ENCODE assay signal across 7 mouse cellular contexts in genomic region chr13:63239877-63240671, GRCm38 (mm10).
DNase-seq lines count a peak whose midpoint lies in the region; ATAC-seq and TF ChIP-seq lines count a peak whose summit lies in the region.

No protein-coding gene starts in this region.

- ATAC-seq in limb, embryonic 15.5 days (ENCODE audit: insufficient number of reproducible peaks, low FRiP score, low TSS enrichment, low read depth) = peak; percentile 66
- ATAC-seq in midbrain, embryonic 16.5 days = peak; percentile 90

- H3K4me2 ChIP-seq in limb, embryonic 15.5 days = peak overlapping the region; percentile 69
- peak overlapping the region; percentile 68 for H3K4me2 ChIP-seq in midbrain, embryonic 16.5 days (ENCODE audit: low read length)

- DNase-seq in adrenal gland, adult (ENCODE audit: inconsistent age in 2 of 2, low spot score in 1 of 2) = peak; percentile 89 to 95
- DNase-seq in gastrocnemius, postnatal 4 days (ENCODE audit: low spot score in 2 of 2) = peak; percentile 66 to 86
- peak; percentile 82 for DNase-seq in kidney, adult 11 months
- DNase-seq in spleen, adult 2 months (ENCODE audit: low read depth in 1 of 2, low spot score in 2 of 2) = peak; percentile 40 to 84

- H3K36me3 ChIP-seq in limb, embryonic 15.5 days = peaks cover 3% of the 10 kb centered on the region; the same call in 1 of the 2 replicates
- H3K36me3 ChIP-seq in midbrain, embryonic 16.5 days (ENCODE audit: control insufficient read depth, insufficient read depth, low read length) = no peaks in the 10 kb centered on the region
- H3K36me3 ChIP-seq in spleen, adult 2 months (ENCODE audit: control insufficient read depth, insufficient read depth, low read length) = 0 out of 2 replicates have a peak, but pooled peaks cover 1% of the 10 kb centered on the region

- H3K9me3 ChIP-seq in limb, embryonic 15.5 days = no peaks in the 10 kb centered on the region
- H3K9me3 ChIP-seq in midbrain, embryonic 16.5 days (replicated peaks; ENCODE audit: control insufficient read depth, low read length, poor library complexity, severe bottlenecking) = no peaks in the 10 kb centered on the region

- WGBS in limb, embryonic 15.5 days = 0% methylated on average over 51 of the region's 51 CpGs
- under 1% methylated on average over 46 of the region's 51 CpGs for WGBS in midbrain, embryonic 16.5 days
- 1% methylated on average over 51 of the region's 51 CpGs for WGBS in spleen, adult 2 months

- peak overlapping the region; percentile 98 for H3K27ac ChIP-seq in cortical plate, adult 2 months (ENCODE audit: insufficient read depth, low read length)
- peak overlapping the region; percentile 98 for H3K27ac ChIP-seq in limb, embryonic 15.5 days
- H3K27ac ChIP-seq in midbrain, embryonic 16.5 days (ENCODE audit: low read length) = peak overlapping the region; percentile 79
- peak overlapping the region; percentile 92 for H3K27ac ChIP-seq in spleen, adult 2 months (ENCODE audit: insufficient read depth, low read length)

- TF ChIP-seq POLR2A in cortical plate, adult 2 months (IDR thresholded peaks at IDR 0.05; ENCODE audit: extremely low read depth, insufficient read depth, low read length) = peak; percentile 50; the same call in 1 of the 2 replicates
- TF ChIP-seq POLR2A in spleen, adult 2 months (IDR thresholded peaks at IDR 0.05; ENCODE audit: low read depth, low read length) = peak; percentile 77

- no peaks in the 10 kb centered on the region for H3K27me3 ChIP-seq in limb, embryonic 15.5 days
- H3K27me3 ChIP-seq in midbrain, embryonic 16.5 days (ENCODE audit: control insufficient read depth, insufficient read depth, low read depth, low read length) = no peaks in the 10 kb centered on the region
- no peaks in the 10 kb centered on the region for H3K27me3 ChIP-seq in spleen, adult 2 months (ENCODE audit: control insufficient read depth, insufficient read depth, low read length)

- H3K4me1 ChIP-seq in cortical plate, adult 2 months (ENCODE audit: control insufficient read depth, insufficient read depth, low read length) = peaks cover 4% of the 10 kb centered on the region; the same call in 1 of the 2 replicates
- peaks cover 32% of the 10 kb centered on the region for H3K4me1 ChIP-seq in limb, embryonic 15.5 days
- H3K4me1 ChIP-seq in midbrain, embryonic 16.5 days (ENCODE audit: control insufficient read depth, insufficient read depth, low read length) = peaks cover 12% of the 10 kb centered on the region
- peaks cover 5% of the 10 kb centered on the region; the same call in 1 of the 2 replicates for H3K4me1 ChIP-seq in spleen, adult 2 months (ENCODE audit: control insufficient read depth, insufficient read depth, insufficient read length)

- peak overlapping the region; percentile 94 for H3K9ac ChIP-seq in limb, embryonic 15.5 days
- peak overlapping the region; percentile 79 for H3K9ac ChIP-seq in midbrain, embryonic 16.5 days (ENCODE audit: low read depth, low read length)

- no peak for TF ChIP-seq CTCF in cortical plate, adult 2 months (IDR thresholded peaks at IDR 0.05; ENCODE audit: extremely low read depth, insufficient read depth, low read length)
- no peak for TF ChIP-seq CTCF in spleen, adult 2 months (IDR thresholded peaks at IDR 0.05; ENCODE audit: extremely low read depth, insufficient read depth, insufficient read length, insufficient replicate concordance)

- H3K4me3 ChIP-seq in cortical plate, adult 2 months (ENCODE audit: insufficient read depth, low read length) = peak overlapping the region; percentile 90
- peak overlapping the region; percentile 81 for H3K4me3 ChIP-seq in limb, embryonic 15.5 days
- H3K4me3 ChIP-seq in midbrain, embryonic 16.5 days (ENCODE audit: low read depth, low read length) = peak overlapping the region; percentile 75
- H3K4me3 ChIP-seq in spleen, adult 2 months (ENCODE audit: extremely low read depth, insufficient read depth, insufficient read length) = peak overlapping the region; percentile 99

Comparison
In these comparisons a context has a peak if more than half of its experiments do, and no peak if none do; other contexts are left out.
1. Peak in every context shown above with its lines: DNase-seq, ATAC-seq, H3K4me3 ChIP-seq and H3K27ac ChIP-seq.